Mouse (Mus musculus) gastrocnemius, postnatal 36 days (tissue): Measurements from ENCODE around the gene Olfr123. TPM values are rescaled to one million over a fixed set of nuclear protein-coding genes. Genes with fewer than 3 reads are reported as not detected.

ENCODE experiments used
- DNase-seq, 2 experiments: peaks; one replicate each; pipeline ENCODE4 v3.0.0; 2022
- intact Hi-C: fragments of 180-260 bp; cut with DNase I; formaldehyde crosslinking; loops from one replicate; pipeline ENCODE4 v1.15.1; 2025
- long read RNA-seq, 2 experiments: library from polyadenylated mRNA; stranded (forward); transcript quantifications; one replicate each; pipeline ENCODE4 v2.0.0; 2021
- total RNA-seq, 2 experiments: library from RNA; stranded (reverse); gene quantifications; 2 replicates each; pipeline ENCODE4 v1.2.3; 2021

Olfr123 gene
- not detected for total RNA-seq
- long read RNA-seq, experiment 1: 0 reads
- long read RNA-seq, experiment 2: 0 reads

DNA sequence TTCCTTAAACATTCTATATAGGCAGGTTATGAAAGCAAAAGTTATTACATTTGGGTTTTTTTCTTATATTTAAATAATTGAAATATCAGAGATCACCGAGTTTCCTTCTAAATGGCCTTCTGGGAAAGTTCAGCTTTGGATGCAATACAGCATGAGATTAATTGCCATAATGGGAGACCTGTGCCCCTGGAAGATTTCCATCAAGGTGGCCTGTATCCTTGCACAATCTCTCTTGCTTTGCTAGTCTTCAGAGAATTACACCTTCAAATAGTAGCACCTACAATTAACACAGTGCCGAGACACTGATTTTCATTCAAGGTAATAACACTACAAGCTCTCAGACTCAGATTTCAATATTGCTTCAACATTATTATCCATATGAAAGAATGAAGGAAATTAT is at the start of gene Olfr123:
Olfr123 (plus strand) TSS at position 301 of the 400 bp plus-strand sequence.
- intact Hi-C loops: no loop called here

DNA sequence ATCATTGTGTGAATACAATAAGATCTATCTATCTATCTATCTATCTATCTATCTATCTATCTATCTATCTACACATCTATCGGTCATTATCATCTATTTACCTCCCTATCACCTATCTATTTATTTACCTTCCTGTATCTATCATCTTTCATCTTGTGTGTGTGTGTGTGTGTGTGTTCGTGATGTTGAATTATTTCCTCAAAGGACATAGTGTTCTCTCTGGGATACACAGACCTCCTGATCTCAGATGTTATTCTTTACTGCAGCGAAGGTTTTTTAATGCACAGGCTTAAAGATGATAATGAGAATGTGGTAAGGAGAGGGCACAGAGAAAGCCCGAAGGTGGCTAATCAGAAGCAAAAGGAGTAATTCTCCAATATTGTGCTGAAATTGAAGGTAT is 25.0 kb upstream of the Olfr123 start, which contains the start of gene Olfr122:
Olfr122 (plus strand) TSS at position 301 of the 400 bp plus-strand sequence.
- intact Hi-C loops: no loop called here
- DNase-seq: no peak

More for the DNA sequence above, at the start of gene Olfr123:
- DNase-seq: no peak

DNA sequence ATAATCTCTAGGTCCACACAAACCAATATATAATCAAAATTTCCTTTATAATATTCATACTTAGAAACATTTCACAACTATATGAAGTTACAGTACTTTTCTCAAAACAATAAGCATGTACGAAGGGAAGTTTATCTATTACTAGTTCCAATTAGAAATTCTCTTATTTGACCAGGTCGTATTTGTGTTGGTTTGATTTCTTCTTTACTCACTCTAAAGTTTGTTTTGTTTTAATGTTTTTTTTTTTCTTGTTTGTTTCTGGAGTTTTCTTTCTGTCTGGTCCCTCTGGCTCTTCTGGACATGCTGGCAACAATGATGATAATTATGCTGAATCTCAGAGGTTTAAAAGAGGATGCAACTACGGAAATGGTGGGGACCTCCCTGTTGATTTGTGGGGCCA is 6.3 kb downstream of the Olfr123 start, which contains the start of gene Olfr124:
Olfr124 (plus strand) TSS at position 301 of the 400 bp plus-strand sequence.
- intact Hi-C loops: no loop called here
- no peak for DNase-seq

DNA sequence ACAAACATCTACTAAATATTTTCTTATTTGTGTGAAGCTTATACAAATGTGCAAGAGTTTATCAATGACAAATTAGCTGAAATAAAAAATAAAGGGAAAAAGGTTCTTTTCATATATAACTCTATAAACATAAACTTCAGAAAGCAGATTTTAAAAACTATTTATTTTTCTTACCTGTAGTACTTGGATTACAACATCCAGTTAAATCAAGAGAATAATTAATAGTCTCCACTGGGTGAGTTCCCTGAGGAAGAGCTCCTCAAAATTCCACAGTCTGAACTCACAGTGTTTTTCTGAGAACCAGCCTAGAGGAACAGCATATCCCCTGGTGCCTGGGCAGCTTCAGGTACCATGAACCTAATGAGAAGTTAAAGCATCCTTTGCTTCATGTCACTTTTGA is 39.3 kb downstream of the Olfr123 start, which contains the start of gene Olfr125:
Olfr125 (plus strand) TSS at position 301 of the 400 bp plus-strand sequence.
- DNase-seq: no peak
- intact Hi-C loops: no loop called here

DNA sequence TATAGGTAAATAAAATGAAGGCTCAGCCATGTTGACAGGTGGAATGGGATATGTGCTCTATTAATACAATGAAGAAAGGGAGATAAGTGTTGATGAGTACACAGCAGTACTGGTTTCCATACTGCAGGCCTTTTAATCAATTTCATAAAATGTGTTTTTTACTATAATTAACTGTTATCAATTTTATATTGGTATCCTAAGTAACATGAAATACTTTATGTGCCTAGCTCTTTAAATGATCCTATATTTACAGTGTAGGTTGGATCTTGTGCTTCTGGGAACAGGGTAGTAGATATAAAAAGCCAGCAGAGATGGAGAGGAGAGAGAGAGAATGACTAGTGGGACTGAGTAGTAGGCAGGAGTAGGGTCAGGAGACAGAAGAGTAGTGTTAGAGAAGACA is 53.9 kb downstream of the Olfr123 start, which contains the start of gene Olfr126:
Olfr126 (plus strand) TSS at position 301 of the 400 bp plus-strand sequence.
- intact Hi-C loops: no loop called here
- no peak for DNase-seq

Other genes with a start within 250 kb of the Olfr123 start
- gene Olfr112, start 224.1 kb upstream of the Olfr123 start, total RNA-seq: not detected
- gene Olfr113, start 215.9 kb upstream of the Olfr123 start, total RNA-seq: not detected
- gene Olfr114, start 200.8 kb upstream of the Olfr123 start, total RNA-seq: not detected
- not detected for gene Olfr115, start 166.4 kb upstream of the Olfr123 start, total RNA-seq
- gene Olfr116, start 166.3 kb upstream of the Olfr123 start, total RNA-seq: not detected
- not detected for gene Olfr117, start 129.7 kb upstream of the Olfr123 start, total RNA-seq
- gene Olfr118, start 126.5 kb upstream of the Olfr123 start, total RNA-seq: not detected
- gene Olfr119, start 97.0 kb upstream of the Olfr123 start, total RNA-seq: not detected
- not detected for gene Olfr120, start 71.7 kb upstream of the Olfr123 start, total RNA-seq
- gene Olfr121, start 44.7 kb upstream of the Olfr123 start, total RNA-seq: not detected
- not detected for gene Olfr122, start 24.9 kb upstream of the Olfr123 start, total RNA-seq
- gene Olfr124, start 6.4 kb downstream of the Olfr123 start, total RNA-seq: not detected
- not detected for gene Olfr125, start 39.4 kb downstream of the Olfr123 start, total RNA-seq
- gene Olfr126, start 54.0 kb downstream of the Olfr123 start, total RNA-seq: not detected
- gene Olfr127, start 106.9 kb downstream of the Olfr123 start, total RNA-seq: not detected
- not detected for gene Olfr128, start 127.0 kb downstream of the Olfr123 start, total RNA-seq
- not detected for gene Olfr761, start 159.6 kb downstream of the Olfr123 start, total RNA-seq